ENCODE assay signal across 32 mouse cellular contexts in the genomic region with DNA sequence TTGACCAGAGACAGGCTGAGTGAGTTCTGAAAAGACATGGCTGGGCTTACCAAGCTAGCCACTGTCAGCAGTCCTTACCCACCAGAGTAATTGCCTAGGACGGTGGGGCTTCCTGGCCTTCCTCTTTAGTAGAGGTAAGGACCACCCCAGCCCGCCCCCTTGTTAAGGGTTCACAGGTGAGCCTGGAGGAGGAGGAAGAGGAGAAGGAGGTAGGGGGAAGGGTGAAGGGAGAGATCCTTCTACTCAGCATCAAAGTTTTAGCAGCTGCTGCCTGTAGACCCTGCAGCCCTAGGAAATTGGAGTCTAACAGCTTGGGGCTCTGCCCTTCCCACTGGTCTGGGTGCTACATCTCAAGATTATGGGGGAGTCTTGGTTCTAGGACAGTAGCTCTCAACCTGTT. TPM values are rescaled to one million over a fixed set of nuclear protein-coding genes. Genes with fewer than 3 reads are reported as not detected.
"Had no signal": no experiment of that assay in that cellular context is flagged by ENCODE, and none has a peak within 500 bp of the region (broad histone marks: within the 10 kb centered on the region; RNA-seq: fewer than 3 reads in every experiment).

Padi6 (minus strand) TSS at position 101 of the 400 bp plus-strand sequence.

- H3K4me2 ChIP-seq: heart, embryonic 13.5 days; heart, embryonic 15.5 days; hindbrain, embryonic 13.5 days; hindbrain, embryonic 15.5 days; kidney, embryonic 15.5 days; limb, embryonic 13.5 days; limb, embryonic 15.5 days; liver, embryonic 12.5 days had no signal

- H3K9me3 ChIP-seq: heart, embryonic 13.5 days; heart, embryonic 15.5 days; hindbrain, embryonic 13.5 days; hindbrain, embryonic 15.5 days; kidney, embryonic 15.5 days; limb, embryonic 13.5 days; limb, embryonic 15.5 days; liver, embryonic 12.5 days had no signal

- H3K9ac ChIP-seq: heart, embryonic 13.5 days; heart, embryonic 15.5 days; hindbrain, embryonic 13.5 days; hindbrain, embryonic 15.5 days; kidney, embryonic 15.5 days; limb, embryonic 13.5 days; limb, embryonic 15.5 days; liver, embryonic 12.5 days; liver, embryonic 14.5 days had no signal

- H3K4me1 ChIP-seq: hindbrain, embryonic 15.5 days; kidney, embryonic 15.5 days; limb, embryonic 13.5 days; limb, embryonic 15.5 days; liver, embryonic 12.5 days had no signal

- H3K27me3 ChIP-seq: hindbrain, embryonic 15.5 days; kidney, embryonic 15.5 days; limb, embryonic 13.5 days; limb, embryonic 15.5 days had no signal

- ATAC-seq: hindbrain, postnatal 0 days; intestine, embryonic 16.5 days; liver, embryonic 12.5 days had no signal

- H3K27ac ChIP-seq: heart, embryonic 13.5 days; heart, embryonic 15.5 days; hindbrain, embryonic 13.5 days; hindbrain, embryonic 15.5 days; hindbrain, postnatal 0 days; kidney, embryonic 15.5 days; kidney, postnatal 0 days; limb, embryonic 13.5 days; limb, embryonic 15.5 days; liver, embryonic 12.5 days; liver, embryonic 14.5 days had no signal

- H3K36me3 ChIP-seq: heart, embryonic 13.5 days; heart, embryonic 15.5 days; hindbrain, embryonic 13.5 days; hindbrain, embryonic 15.5 days; kidney, embryonic 15.5 days; limb, embryonic 13.5 days; limb, embryonic 15.5 days; liver, embryonic 12.5 days had no signal

- DNase-seq: gastrocnemius, postnatal 14 days; gastrocnemius, postnatal 36 days; heart, adult 18-20 months; heart, postnatal 14 days; heart, postnatal 36 days; kidney, adult 11 months; kidney, adult 2 months; kidney, adult 9 months; kidney, postnatal 14 days; kidney, postnatal 36 days; layer of hippocampus, adult 9-11 months; layer of hippocampus, postnatal 36 days; left cerebral cortex, postnatal 4 days had no signal

- H3K4me3 ChIP-seq: heart, embryonic 13.5 days; heart, embryonic 15.5 days; hindbrain, embryonic 13.5 days; hindbrain, embryonic 15.5 days; kidney, embryonic 15.5 days; limb, embryonic 13.5 days; limb, embryonic 15.5 days; liver, embryonic 12.5 days had no signal

RNA-seq across cellular contexts. Expression of gene Padi6, which starts in this region (rescaled TPM):
- total RNA-seq: gastrocnemius, adult 18-20 months; gastrocnemius, adult 8-10 months; gastrocnemius, postnatal 14 days; gastrocnemius, postnatal 36 days; heart, adult 18-20 months; heart, postnatal 14 days; heart, postnatal 36 days; hematopoietic stem cell, adult 5-6 weeks; layer of hippocampus, adult 8-10 months; layer of hippocampus, postnatal 36 days; liver, adult 2 months had no signal
- polyA plus RNA-seq: heart, embryonic 13.5 days; heart, embryonic 15.5 days; heart, postnatal 0 days; hindbrain, embryonic 13.5 days; hindbrain, embryonic 15.5 days; kidney, adult 2 months; kidney, embryonic 15.5 days; large intestine, adult 2 months; limb, embryonic 13.5 days; limb, embryonic 15.5 days; liver, adult 2 months; liver, embryonic 12.5 days; liver, embryonic 14.5 days had no signal
